Mouse (Mus musculus): ENCODE data around the gene Lsm10. TPM values are rescaled to one million over a fixed set of nuclear protein-coding genes. Genes with fewer than 3 reads are reported as not detected.

Gene Lsm10
- 43.2 and 47.8 TPM in 2 replicates for polyA plus RNA-seq (2015; fragmentation: Nextera tagmentation; extraction: Ambion mirVana)

GRCm38 (mm10) chr4:126096464-126097111 lies at the start of gene Lsm10:
Gene Lsm10, plus strand, starts transcription at chr4:126096623.

GRCm38 (mm10) chr4:126046851-126047585 lies 49.4 kb upstream of the Lsm10 start, which contains the start of gene Mrps15:
Gene Mrps15, plus strand, starts transcription at chr4:126046925.

DNA sequence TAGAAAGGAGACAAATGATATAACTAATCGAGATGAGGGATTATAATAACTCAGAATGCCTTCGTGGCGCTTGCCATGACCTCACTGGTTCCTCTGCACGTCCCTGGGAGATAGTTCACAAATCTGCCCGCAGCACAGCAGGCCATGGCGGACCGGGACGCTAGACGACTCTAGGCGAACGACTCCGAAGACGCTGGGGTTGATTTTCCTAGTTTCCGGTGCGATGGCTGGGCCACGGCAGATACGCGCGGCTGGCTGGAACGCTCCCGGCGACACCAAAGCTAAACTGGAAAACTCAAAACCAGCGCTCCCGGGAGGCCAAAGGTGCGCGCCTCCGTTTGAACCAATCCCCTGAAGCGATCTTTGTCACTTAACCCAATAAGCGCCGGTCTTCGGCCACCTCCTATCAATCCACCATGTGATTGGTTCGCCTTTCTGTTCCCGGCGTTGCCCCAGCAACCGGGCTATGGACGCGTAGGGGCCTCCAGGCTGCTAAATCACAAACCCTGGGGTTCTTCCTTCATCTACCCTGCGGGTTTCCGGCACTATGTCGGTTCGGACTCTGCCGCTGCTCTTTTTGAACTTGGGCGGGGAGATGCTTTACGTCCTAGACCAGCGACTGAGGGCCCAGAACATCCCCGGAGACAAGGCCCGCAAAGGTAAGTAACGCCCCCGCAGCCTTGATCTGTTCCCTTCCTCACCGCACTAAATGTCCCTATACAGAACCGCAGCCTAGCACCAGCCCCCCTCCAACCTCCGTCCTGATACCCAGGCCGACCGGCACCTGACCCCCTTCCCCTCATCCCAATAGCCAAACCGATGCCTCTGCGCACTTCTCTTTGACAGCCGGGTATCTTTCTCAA lies 38.1 kb upstream of the Lsm10 start, which contains the start of gene Oscp1:
TSS of gene Oscp1 (plus strand) at position 432 of the 863 bp plus-strand sequence.

DNA sequence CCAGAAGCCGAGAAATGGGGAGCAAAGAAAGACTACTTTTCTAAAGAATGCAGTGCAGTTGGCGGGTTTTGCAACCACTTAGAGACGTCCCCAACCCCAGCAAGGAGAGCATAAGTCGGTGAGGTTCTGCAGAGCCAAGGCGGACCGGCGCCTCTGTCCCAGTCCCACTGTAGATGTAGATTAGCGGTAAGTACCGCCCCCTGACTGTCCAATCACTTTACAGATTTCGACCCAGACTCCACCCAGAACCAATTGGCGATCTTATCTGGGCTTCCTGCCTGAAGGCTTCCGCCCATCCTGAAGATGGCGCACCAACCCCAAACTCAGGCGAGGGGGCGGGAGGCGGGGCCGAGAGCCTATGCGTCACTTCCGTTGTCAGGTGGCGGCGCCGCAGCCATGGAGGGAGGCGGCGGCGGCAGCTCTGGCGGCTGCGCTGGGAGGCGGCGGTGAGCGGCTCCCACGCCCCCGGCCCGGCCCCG lies 7.2 kb downstream of the Lsm10 start, which contains the start of gene Stk40:
TSS of gene Stk40 (plus strand) at position 368 of the 479 bp plus-strand sequence.

DNA sequence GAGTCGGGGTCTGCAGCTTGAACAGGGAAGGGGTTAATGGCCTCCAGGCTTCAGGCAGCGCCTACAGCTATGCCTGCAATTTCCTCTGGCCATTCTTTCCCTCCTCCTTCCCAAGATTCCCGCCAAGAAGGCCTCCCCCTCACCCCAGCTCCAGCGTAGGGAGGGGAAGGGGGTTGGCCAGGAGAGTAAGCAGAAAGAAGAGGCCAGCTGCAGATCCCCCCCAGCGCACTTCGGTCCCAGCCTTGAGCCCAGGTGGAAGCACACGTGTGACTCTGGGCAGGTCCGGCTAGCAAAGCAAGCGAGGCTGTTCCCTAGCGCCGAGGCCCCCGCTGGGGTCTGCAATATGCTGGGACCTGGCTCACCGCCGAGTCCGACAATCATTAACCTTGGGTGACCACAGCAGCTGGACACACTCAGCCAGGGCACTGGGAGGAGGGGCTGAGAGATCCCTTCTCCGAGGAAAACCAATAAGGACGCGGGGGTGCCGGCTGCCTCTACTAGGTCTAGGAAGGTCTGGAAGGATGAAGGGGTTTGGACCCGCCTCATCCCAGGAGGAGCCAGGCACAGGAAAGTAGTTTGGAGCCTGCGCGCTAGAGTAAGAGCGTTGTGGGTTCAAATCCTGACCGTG lies 51.2 kb downstream of the Lsm10 start, which contains the start of gene Eva1b:
TSS of gene Eva1b (plus strand) at position 212 of the 628 bp plus-strand sequence.

Other genes starting within 250 kb of the Lsm10 start
- 0.66 and 0.68 TPM in 2 replicates for gene Csf3r, start 72.1 kb upstream of the Lsm10 start, polyA plus RNA-seq (2015; fragmentation: Nextera tagmentation; extraction: Ambion mirVana)
- gene Mrps15, start 49.7 kb upstream of the Lsm10 start, polyA plus RNA-seq (2015; fragmentation: Nextera tagmentation; extraction: Ambion mirVana) = 144 and 148 TPM in 2 replicates
- gene Oscp1, start 38.1 kb upstream of the Lsm10 start, polyA plus RNA-seq (2015; fragmentation: Nextera tagmentation; extraction: Ambion mirVana) = 46.9 and 47.6 TPM in 2 replicates
- gene Stk40, start 7.3 kb downstream of the Lsm10 start, polyA plus RNA-seq (2015; fragmentation: Nextera tagmentation; extraction: Ambion mirVana) = 19.1 and 20.2 TPM in 2 replicates
- gene Eva1b, start 51.1 kb downstream of the Lsm10 start, polyA plus RNA-seq (2015; fragmentation: Nextera tagmentation; extraction: Ambion mirVana) = 16.1 and 18.8 TPM in 2 replicates
- 2.2 and 2.5 TPM in 2 replicates for gene Sh3d21, start 66.9 kb downstream of the Lsm10 start, polyA plus RNA-seq (2015; fragmentation: Nextera tagmentation; extraction: Ambion mirVana)
- gene Thrap3, start 106.1 kb downstream of the Lsm10 start, polyA plus RNA-seq (2015; fragmentation: Nextera tagmentation; extraction: Ambion mirVana) = 92.2 and 93.3 TPM in 2 replicates
- gene Map7d1, start 159.7 kb downstream of the Lsm10 start, polyA plus RNA-seq (2015; fragmentation: Nextera tagmentation; extraction: Ambion mirVana) = 66.0 and 69.6 TPM in 2 replicates
- 184 and 191 TPM in 2 replicates for gene Trappc3, start 165.7 kb downstream of the Lsm10 start, polyA plus RNA-seq (2015; fragmentation: Nextera tagmentation; extraction: Ambion mirVana)
- gene Col8a2, start 190.2 kb downstream of the Lsm10 start, polyA plus RNA-seq (2015; fragmentation: Nextera tagmentation; extraction: Ambion mirVana) = 5.4 and 8.0 TPM in 2 replicates
- gene Adprhl2, start 225.1 kb downstream of the Lsm10 start, polyA plus RNA-seq (2015; fragmentation: Nextera tagmentation; extraction: Ambion mirVana) = 61.4 and 65.5 TPM in 2 replicates
- 10.2 and 10.3 TPM in 2 replicates for gene Tekt2, start 229.1 kb downstream of the Lsm10 start, polyA plus RNA-seq (2015; fragmentation: Nextera tagmentation; extraction: Ambion mirVana)